Mouse (Mus musculus): Measurements from ENCODE around the gene Nadk.
"Not testable (repeated sequence)": the region's sequence is repeated elsewhere in the genome, so short reads cannot be mapped to it uniquely, and the experiment has no call there.

The Nadk gene

GRCm38 (mm10) chr4:155569818-155570217 is 7.6 kb downstream of the Nadk start:
- no peak for DNase-seq (ENCODE audit: low spot score in 2 of 2)

GRCm38 (mm10) chr4:155570315-155570714 is 8.1 kb downstream of the Nadk start:
- not testable (repeated sequence) for DNase-seq (ENCODE audit: low spot score in 2 of 2)

GRCm38 (mm10) chr4:155571442-155571841 is 9.3 kb downstream of the Nadk start:
- no peak for DNase-seq (ENCODE audit: low spot score in 2 of 2)

DNA sequence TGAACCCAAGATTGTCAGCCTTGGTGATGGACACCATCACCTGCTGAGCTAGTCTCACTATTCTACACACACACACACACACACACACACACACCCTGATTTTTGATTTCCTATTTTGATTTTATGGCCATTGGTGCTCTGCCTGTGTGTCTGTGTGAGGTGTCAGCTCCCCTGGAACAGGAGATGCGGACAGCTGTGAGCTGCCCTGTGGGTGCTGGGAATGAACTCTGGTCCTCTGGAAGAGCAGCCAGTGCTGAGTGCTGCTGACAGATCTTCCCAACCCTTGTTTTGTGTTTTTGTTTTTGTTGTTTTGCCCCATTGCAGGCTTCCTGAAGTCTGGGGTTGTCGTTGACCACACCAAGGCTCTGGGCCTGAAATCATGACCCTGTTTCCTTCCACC is 11.0 kb downstream of the Nadk start:
- no peak for DNase-seq (ENCODE audit: low spot score in 2 of 2)

GRCm38 (mm10) chr4:155573876-155574275 is 11.7 kb downstream of the Nadk start:
- DNase-seq (ENCODE audit: low spot score in 2 of 2) = no peak

GRCm38 (mm10) chr4:155574931-155575330 is 12.8 kb downstream of the Nadk start:
- DNase-seq (ENCODE audit: low spot score in 2 of 2) = no peak

DNA sequence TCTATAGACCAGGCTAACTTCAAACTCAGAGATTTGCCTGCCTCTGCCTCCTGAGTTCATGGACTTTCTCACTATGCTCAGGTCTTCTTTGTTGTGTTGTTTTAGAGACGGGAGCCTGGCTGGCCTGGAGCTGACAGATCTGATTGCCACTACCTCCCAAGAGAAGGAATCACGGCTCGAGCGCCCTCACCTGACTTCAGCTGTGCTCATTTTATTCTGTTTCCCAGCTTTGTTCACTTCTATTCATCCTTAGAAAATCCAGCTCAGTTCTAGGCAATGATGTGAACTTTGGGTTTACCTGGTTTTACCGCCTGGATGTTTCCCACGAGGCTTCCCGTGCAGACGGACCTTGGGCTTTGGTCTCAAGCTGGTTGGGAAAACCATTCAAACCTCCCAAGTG is 13.3 kb downstream of the Nadk start:
- DNase-seq (ENCODE audit: low spot score in 2 of 2) = no peak

GRCm38 (mm10) chr4:155577132-155577531 is 15.0 kb downstream of the Nadk start:
- no peak for DNase-seq (ENCODE audit: low spot score in 2 of 2)

DNA sequence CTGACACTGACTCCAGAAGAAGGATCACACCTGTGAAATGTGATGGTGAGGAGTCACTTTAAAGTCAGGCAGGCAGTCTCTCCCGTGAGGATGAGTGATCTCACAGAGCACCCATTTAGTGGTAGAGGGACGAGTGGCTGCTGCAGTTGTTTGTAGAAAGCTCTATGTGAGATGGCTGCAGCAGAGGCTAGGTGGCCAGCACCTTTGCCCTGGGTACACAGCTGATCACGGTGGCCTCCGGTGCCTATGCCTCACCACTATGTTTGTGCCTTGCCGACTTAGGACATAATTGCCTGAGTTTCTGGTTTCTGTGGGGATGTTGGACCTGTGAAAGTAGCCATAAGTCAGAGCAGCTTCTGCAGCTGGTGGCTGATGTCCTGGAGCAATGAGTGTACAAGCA is 15.6 kb downstream of the Nadk start:
- DNase-seq (ENCODE audit: low spot score in 2 of 2) = no peak

GRCm38 (mm10) chr4:155578336-155579125 is 16.4 kb downstream of the Nadk start:
- no peak for DNase-seq (ENCODE audit: low spot score in 2 of 2)

DNA sequence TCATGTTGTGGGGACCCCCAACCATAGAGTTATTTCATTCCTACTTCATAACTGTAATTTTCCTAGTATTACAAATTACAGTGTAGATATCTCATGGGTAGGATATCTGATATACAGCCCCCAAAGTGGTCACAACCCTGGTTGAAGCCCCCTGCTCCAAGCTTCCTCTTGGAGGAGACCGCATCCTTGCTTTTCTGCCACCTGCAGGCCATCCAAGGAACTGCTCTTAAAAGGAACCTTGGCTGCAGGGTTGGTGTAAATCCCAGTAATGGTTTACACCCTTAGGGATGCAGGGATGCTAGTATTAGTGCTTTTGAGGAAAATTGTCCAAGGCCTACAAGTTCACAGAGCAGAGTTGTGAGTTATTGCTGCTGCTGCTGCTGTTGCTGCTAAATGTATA is 18.2 kb downstream of the Nadk start:
- peak; percentile 57 to 61 for DNase-seq (ENCODE audit: low spot score in 2 of 2)

- no peak for DNase-seq (ENCODE audit: low spot score in 2 of 2)
Measured at GRCm38 (mm10) chr4:155582279-155582905, 20.2 kb downstream of the Nadk start.

GRCm38 (mm10) chr4:155589356-155589755 is 27.2 kb downstream of the Nadk start:
- DNase-seq (ENCODE audit: low spot score in 2 of 2) = no peak

DNA sequence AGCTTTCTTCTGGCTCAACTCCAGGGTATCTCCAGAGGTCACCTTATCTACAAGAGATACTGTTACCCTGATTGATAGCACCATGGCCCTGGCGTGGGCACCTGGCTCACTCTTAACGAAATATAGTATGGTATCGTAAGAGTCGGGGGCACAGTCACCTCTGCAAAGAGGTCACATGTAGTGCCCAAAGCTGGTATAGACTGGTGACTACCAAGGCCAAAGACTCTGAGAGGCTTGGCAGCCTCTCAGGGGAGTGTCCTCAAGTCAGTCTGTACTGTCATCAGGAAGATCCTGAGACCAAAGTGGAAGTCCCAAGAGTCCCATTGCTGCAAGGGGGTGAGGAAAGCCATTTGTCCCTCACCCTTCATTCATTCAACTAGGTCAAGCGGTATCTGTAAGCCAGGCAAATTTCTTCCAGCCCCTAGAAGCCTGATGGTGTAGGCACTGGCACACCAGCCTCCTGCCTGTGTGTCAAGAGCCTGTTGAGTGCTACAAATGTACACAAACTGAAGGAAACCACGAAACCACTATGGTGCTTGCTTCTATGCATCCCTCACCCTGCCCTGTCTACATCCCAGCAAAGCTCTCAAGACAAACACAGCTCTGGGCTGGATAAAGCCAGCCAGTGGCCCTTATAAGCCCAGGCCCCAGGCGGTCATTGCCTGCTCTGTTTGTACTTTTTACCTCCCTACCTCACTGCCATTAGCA is 29.0 kb downstream of the Nadk start:
- no peak for DNase-seq (ENCODE audit: low spot score in 2 of 2)

DNA sequence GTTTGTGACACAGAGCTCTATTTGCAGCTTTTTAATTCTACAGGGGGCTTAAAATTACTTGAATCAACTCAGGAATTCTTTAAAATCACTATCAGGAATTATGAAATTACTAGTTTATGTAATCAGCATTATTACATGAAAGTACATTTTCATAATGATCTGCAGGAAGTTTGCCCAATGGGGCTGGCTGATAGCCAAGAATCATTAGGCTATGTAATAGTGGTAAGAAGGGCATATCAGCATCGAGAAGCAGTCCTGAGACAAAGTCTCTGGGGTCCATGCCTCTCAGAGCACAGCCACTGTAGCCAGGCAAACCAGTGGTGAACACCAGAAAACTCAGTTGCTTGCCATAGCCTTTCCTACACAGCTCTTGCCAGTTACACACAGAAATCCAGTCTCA is 31.6 kb downstream of the Nadk start:
- DNase-seq (ENCODE audit: low spot score in 2 of 2) = no peak

DNA sequence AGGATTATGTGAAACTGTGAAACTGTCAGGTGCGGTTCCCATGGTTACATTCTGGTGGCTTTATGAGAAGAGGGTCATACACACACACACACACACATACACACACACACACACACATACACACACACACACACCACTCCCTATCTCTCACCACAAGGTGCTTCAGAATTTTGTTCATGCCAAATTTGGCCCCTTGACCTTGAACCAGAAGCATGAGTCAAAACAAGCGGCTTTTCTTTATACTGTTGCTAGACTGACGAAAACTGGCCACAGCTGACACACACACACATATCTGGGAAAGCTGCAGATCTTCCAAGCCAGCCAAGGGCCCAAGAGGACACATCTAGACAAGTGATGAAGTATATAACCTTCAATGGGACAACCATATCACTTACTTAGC is 33.6 kb downstream of the Nadk start:
- no peak for DNase-seq (ENCODE audit: low spot score in 2 of 2)

DNA sequence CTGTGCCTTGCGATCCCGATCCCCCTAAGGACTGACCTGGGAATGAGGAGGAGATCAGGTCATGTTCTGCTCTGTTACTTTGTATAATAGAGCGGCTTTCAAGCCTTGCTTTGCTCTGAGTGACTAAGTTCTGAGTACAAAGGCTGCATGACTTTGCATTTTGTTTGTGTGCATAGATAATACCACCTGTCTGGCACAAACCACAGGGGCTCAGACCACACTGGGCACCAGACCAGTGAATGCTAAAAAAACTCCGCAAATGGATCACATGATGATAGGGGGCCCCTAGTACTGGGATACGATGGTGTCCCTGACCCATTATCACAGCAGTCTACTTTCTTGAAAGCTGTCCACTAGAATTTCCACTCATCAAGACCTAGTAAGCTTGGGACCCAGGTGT is 34.4 kb downstream of the Nadk start:
- DNase-seq (ENCODE audit: low spot score in 2 of 2) = no peak

- DNase-seq (ENCODE audit: low spot score in 2 of 2) = no peak
Measured at GRCm38 (mm10) chr4:155598536-155598935, 36.4 kb downstream of the Nadk start.

DNA sequence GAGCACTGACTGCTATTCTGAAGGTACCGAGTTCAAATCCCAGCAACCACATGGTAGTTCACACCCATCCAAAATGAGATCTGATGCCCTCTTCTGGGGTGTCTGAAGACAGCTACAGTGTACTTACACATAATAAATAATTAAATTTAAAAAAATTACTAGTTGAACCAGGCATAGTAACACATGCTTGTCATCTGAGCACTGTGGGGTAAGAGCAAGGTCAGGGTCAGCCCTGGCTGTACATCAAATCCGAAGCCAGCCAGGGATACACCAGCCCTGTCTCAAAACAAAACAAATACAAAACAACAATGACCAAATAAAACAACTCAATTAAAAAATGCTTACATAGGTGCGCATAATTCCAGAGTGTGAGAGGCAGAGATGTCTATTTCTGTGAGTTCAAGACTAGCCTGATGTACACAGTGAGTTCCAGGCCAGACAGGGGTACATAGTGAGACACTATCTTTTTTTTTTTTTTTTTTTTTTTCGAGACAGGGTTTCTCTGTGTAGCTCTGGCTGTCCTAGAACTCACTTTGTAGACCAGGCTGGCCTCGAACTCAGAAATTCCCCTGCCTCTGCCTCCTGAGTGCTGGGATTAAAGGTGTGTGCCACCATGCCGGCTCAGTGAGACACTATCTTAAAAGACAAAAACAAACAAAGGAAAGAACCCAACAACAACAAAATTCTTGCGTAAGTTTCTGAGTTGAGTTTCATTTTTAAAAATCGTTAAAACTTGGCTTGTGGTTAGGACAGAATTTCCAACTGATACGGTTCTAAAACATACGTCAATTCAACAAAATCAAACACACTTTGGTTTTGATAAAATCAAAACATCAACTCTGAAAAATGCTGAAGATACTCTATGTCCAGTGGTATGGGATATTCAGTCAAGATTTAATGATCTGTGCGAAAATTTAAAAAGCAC is 38.0 kb downstream of the Nadk start:
- DNase-seq (ENCODE audit: low spot score in 2 of 2) = no peak

DNA sequence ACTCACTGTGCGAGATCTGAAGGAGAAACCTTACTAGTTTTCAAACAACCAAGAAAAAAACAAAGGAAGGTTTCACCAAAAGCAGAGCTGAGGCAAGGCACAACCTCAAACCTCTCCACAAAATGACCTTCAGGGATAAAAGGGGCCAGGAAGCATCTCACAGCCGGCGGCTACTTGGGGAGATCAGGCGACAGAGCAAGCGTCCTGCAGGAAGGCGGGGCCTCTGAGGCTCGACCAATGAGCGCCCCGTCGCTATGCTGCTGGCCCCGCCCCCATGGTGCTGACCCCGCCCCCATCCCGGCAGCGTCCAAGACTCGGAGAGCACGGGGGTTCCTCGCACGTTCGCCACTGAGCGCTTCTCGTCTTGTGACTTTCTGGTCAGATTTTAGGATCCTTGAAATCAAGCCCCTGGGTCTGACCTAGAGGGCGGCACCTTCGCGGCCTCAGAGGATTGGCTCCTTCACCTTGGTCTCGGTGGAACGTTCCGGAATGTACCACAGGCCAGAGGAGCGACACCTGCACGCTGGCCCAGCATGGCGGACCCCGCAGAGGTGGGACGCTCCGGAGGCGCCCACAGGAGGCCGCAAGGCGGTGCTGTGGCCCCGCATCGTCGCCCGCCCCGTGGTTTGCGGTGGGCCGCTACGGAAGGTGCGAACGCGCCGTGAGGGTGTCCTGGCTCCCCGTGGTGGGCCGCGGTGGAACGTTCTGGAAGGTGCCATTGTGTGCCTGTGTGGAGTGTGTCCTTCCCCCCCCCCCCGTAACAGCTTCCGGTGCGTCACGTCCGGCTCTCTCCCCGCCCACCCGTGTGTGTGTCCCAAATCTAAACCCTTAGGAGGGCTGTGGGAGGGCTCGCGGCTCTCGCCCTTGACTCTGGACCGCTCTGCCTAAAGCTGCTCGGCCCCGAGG is 39.2 kb downstream of the Nadk start, which contains the start of gene Slc35e2:
Gene Slc35e2 (plus strand): TSS at position 326 of the 906 bp plus-strand sequence.
- peak; percentile 95 to 97 for DNase-seq (ENCODE audit: low spot score in 2 of 2)
